Mouse (Mus musculus): ENCODE data around the gene Fads3. TPM values are rescaled to one million over a fixed set of nuclear protein-coding genes. Genes with fewer than 3 reads are reported as not detected.
A peak's percentile ranks its signal among the peaks of the same experiment; 100 is the strongest.

Fads3 gene
- polyA plus RNA-seq, 1 experiment from 2014 or later: 16.5 TPM

DNA sequence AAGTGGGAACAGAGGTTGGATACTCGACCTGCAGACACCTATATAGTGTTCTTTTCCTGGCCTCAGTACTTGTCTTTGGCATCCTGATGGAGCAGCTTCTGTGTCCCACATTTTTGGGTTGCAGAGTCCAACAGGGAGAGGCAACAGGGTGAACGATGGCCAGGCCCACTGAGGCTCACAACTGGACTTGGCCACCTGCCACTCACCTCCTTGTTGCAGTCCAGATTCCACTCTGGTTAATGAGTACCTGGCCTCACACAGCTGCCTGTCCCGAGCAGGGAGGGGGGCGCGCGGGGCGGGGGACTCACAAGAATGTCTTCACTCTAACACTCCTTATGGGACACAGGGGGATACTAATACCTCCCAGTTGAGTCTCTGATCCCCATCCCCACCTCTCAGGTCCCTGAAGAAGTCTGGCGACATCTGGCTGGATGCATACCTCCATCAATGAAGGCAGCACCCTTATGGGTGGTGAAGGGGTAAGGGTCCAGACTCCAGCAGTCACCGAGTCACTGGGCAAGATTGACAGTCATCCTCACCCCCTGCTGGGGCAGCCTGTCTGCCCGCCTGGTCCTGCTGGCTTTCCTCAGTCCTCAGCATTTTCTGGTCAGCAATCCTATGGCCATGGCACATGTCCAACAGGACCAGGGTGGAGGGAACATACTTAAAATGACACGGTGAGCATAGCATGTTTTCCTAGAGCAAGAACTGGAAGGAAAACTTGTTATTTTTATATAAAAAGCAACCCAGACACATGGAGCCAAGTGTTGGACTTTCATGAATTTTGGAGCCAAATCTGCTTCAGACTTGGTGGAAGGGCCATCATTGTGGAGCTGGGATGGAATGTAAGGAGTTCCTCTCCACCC is 16.4 kb downstream of the Fads3 start:
- peaks cover 81% of the 10 kb centered on the region for H3K36me3 ChIP-seq
- H3K4me1 ChIP-seq: peaks cover 21% of the 10 kb centered on the region
- no peak overlapping the region for H3K27ac ChIP-seq
- WGBS: 71% methylated on average over 11 of the region's 11 CpGs
- no peaks in the 10 kb centered on the region for H3K9me3 ChIP-seq
- no peaks in the 10 kb centered on the region for H3K27me3 ChIP-seq (ENCODE audit: insufficient read depth, poor library complexity, severe bottlenecking)
- H3K4me3 ChIP-seq: no peak overlapping the region
- no peak for DNase-seq (ENCODE audit: low spot score)

DNA sequence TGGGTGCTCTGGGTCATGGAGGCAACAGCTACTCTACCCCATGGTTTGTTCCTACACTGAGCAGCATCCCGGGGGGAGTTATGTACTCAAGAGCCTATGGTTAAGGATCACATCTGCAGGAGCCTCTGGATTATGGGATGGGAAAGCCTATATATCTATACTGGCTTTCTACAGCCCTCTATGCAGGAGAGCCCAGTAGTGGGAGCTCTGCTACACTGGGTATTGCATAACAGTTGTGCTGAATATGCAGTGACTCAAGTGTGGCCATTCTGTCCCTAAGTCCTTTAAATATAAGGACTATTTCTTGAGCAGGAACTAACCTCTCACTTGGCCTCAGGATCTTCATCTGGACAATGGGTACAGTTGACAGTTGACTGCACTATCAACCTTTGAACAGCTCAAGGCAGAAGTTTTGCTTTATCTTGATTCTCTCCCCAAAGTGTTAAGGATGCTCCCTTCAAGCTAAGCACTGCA is 17.0 kb downstream of the Fads3 start:
- 79% methylated on average over 1 of the region's 1 CpGs for WGBS
- peaks cover 81% of the 10 kb centered on the region for H3K36me3 ChIP-seq
- no peak for DNase-seq (ENCODE audit: low spot score)
- no peak overlapping the region for H3K4me3 ChIP-seq
- H3K9me3 ChIP-seq: no peaks in the 10 kb centered on the region
- no peaks in the 10 kb centered on the region for H3K27me3 ChIP-seq (ENCODE audit: insufficient read depth, poor library complexity, severe bottlenecking)
- H3K27ac ChIP-seq: no peak overlapping the region
- peaks cover 19% of the 10 kb centered on the region for H3K4me1 ChIP-seq

DNA sequence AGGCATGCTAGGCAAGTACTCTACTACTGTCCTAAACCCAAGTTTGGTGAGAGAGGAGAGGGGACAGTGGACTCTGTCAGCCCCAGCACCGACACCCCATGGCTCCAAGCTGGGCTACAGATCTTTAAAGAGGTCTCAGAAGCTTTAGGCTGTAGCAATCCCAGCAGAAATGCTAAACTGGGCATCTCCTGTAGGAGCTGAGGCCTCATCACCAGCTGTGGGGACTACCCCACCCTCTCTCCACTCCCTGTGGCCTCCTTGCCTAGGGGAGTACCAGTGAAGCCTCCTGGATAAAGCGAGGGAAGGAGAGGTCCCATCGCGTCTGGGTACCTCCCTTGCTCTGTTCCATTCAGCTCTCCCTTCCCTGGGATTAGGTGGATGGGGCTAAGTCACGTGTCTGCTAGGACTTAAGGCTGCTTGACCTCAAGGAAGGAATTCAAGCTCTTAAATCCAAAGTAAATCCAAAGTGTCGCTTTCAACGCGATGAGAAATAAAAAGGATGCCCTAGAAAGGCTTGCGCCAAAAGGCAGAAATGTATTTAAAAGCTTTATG is 17.6 kb downstream of the Fads3 start:
- H3K4me1 ChIP-seq: peaks cover 19% of the 10 kb centered on the region
- H3K27ac ChIP-seq: no peak overlapping the region
- DNase-seq (ENCODE audit: low spot score): no peak
- WGBS: 62% methylated on average over 9 of the region's 9 CpGs
- no peak overlapping the region for H3K4me3 ChIP-seq
- H3K27me3 ChIP-seq (ENCODE audit: insufficient read depth, poor library complexity, severe bottlenecking): no peaks in the 10 kb centered on the region
- no peaks in the 10 kb centered on the region for H3K9me3 ChIP-seq
- H3K36me3 ChIP-seq: peaks cover 81% of the 10 kb centered on the region

DNA sequence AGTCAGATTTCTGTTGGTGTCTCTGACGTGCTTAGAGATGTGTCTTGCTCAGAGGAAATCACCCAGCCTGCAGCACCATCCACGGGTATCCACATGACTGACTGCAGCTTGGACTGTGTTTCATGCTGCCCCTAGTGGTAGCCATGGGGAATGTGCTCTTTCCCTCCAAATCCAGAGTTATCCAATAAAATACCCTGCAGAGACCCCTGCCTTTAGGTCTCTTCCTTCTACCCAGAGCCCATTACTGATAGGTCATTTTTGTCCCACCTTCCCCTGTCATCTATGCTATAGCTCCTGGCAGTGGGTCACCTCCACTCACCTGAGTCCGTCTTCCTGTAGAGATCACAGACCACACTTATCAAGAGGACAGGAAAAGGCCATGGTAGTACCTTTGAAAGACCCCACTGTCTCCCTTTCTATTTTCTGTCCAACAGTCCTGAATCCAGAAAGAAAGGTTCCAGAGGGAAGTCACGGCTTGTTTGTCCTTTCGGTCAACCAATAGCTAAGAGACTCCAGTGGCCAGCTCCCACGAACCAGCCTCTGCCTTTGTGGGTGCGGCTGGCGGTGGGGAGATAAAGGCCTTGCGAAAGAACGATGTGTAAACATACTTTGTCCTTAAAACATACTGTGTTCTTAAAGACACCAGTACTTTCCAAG is 18.7 kb downstream of the Fads3 start:
- Histone ChIP-seq H3K4me3 (no peak overlapping the region), H3K4me1 (peaks cover 19% of the 10 kb centered on the region), H3K27me3 (ENCODE audit: insufficient read depth, poor library complexity, severe bottlenecking) (no peaks in the 10 kb centered on the region), H3K9me3 (no peaks in the 10 kb centered on the region), H3K27ac (peak overlapping the region; percentile 37; the same call in 1 of the 2 replicates), H3K36me3 (peaks cover 81% of the 10 kb centered on the region)
- peak; percentile 83 for DNase-seq (ENCODE audit: low spot score)
- 35% methylated on average over 10 of the region's 10 CpGs for WGBS

DNA sequence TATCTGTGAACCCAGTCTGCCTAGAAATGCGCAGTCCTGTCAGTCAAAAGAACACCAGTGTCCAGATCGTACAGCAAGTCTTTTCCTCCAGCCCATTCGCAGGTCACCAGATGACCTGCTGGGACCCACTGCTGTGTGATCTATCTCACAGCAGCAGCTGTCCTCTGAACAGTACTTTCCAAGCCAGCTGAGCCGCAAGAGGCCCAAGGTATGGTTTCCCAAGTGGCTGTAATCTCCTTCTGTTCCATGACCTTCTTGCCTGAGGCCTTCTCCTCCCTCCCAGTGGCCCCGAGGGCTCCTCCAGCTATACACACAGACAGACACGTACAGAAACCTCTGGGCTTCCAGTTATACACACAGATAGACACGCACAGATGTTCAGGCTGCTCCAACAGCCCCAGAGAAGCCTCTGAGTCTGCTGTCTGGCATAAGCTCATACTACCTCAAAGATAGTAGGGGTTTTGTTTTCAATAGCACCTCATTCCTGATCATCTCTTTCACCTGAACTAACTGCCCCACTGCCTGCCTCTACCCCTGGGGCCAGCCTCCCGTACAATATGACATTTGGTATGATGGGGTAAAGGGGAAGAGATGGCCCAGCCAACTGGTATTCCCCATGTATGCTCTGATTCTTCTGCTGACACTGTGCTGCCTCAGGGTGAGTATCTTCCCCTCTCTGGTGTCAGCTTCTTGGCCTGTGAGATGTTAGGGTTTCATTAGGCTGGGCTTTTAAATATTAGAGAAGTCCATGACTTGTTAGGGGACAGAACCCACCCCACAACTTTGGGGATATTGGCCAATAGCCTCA is 19.6 kb downstream of the Fads3 start:
- Histone ChIP-seq H3K27me3 (ENCODE audit: insufficient read depth, poor library complexity, severe bottlenecking) (no peaks in the 10 kb centered on the region), H3K4me3 (no peak overlapping the region), H3K9me3 (no peaks in the 10 kb centered on the region), H3K36me3 (peaks cover 81% of the 10 kb centered on the region), H3K4me1 (peaks cover 19% of the 10 kb centered on the region), H3K27ac (peak overlapping the region; percentile 53; the same call in 1 of the 2 replicates)
- peak; percentile 84 for DNase-seq (ENCODE audit: low spot score)
- WGBS: 50% methylated on average over 8 of the region's 8 CpGs

DNA sequence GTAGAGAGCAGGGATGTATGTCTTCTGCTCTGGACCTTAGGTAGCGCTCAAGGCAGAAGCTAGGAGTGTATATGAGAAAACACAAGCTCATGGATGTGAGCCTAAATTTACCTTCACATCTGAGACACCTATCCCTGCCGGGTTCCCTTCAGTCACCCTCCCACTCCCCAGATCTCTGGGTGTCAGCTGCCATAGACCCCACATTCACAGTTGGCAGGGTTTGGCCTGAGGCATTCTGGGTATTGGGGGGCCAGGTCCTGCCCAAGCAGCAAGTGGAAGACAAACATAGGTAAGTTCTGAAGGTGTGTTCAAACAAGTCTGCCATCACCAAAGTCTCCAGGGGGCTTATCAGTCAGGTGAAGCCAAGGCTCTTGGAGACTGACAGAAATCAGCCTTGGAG is 20.3 kb downstream of the Fads3 start:
- DNase-seq (ENCODE audit: low spot score): no peak
- Histone ChIP-seq H3K4me3 (no peak overlapping the region), H3K4me1 (peaks cover 16% of the 10 kb centered on the region), H3K9me3 (no peaks in the 10 kb centered on the region), H3K27me3 (ENCODE audit: insufficient read depth, poor library complexity, severe bottlenecking) (no peaks in the 10 kb centered on the region), H3K36me3 (peaks cover 81% of the 10 kb centered on the region), H3K27ac (no peak overlapping the region)
- WGBS: 92% methylated on average over 2 of the region's 2 CpGs

DNA sequence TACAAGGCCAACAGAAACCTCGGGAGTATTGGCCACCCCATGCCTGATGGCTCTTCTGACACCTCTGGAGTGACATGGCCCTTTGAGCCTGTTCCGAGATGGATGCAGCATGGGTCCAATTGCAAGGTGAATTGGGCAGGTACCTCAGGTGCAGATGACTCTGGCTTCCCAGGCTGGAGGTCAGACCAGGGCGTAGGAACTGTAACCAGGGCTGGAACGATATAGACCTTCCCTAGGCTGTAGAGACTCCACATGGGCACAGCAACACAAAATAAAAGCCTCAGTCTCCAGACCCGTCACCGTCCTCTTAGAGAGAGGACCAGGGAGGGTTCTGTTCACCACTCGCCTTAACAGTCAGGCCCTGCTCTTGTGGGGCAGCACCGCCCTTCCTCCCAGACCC is 20.9 kb downstream of the Fads3 start:
- no peak overlapping the region for H3K4me3 ChIP-seq
- H3K4me1 ChIP-seq: peaks cover 16% of the 10 kb centered on the region
- WGBS: 86% methylated on average over 8 of the region's 8 CpGs
- no peaks in the 10 kb centered on the region for H3K27me3 ChIP-seq (ENCODE audit: insufficient read depth, poor library complexity, severe bottlenecking)
- no peaks in the 10 kb centered on the region for H3K9me3 ChIP-seq
- DNase-seq (ENCODE audit: low spot score): no peak
- peaks cover 81% of the 10 kb centered on the region for H3K36me3 ChIP-seq
- no peak overlapping the region for H3K27ac ChIP-seq

DNA sequence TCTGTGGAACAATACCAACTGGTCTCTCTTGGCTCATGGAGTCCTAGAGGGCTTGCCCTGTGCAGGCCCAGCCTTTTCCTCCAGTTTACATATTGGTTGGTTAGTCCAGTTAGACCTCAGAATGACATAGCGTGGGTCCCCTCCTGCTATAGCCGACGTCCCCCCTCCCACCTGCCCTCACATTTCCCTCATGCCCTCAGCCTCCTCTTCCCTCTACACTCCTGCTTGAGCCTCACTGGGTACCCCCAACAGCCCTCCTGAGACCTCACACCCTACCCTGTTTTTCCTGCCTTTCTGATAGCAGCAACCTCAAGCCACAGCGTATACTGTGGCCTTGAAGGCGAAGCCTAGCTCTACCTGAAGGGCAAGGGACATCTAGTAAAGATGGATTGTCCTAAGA is 21.5 kb downstream of the Fads3 start:
- no peak overlapping the region for H3K4me3 ChIP-seq
- DNase-seq (ENCODE audit: low spot score): no peak
- no peaks in the 10 kb centered on the region for H3K27me3 ChIP-seq (ENCODE audit: insufficient read depth, poor library complexity, severe bottlenecking)
- peaks cover 16% of the 10 kb centered on the region for H3K4me1 ChIP-seq
- 92% methylated on average over 5 of the region's 5 CpGs for WGBS
- H3K27ac ChIP-seq: no peak overlapping the region
- peaks cover 81% of the 10 kb centered on the region for H3K36me3 ChIP-seq
- H3K9me3 ChIP-seq: no peaks in the 10 kb centered on the region

DNA sequence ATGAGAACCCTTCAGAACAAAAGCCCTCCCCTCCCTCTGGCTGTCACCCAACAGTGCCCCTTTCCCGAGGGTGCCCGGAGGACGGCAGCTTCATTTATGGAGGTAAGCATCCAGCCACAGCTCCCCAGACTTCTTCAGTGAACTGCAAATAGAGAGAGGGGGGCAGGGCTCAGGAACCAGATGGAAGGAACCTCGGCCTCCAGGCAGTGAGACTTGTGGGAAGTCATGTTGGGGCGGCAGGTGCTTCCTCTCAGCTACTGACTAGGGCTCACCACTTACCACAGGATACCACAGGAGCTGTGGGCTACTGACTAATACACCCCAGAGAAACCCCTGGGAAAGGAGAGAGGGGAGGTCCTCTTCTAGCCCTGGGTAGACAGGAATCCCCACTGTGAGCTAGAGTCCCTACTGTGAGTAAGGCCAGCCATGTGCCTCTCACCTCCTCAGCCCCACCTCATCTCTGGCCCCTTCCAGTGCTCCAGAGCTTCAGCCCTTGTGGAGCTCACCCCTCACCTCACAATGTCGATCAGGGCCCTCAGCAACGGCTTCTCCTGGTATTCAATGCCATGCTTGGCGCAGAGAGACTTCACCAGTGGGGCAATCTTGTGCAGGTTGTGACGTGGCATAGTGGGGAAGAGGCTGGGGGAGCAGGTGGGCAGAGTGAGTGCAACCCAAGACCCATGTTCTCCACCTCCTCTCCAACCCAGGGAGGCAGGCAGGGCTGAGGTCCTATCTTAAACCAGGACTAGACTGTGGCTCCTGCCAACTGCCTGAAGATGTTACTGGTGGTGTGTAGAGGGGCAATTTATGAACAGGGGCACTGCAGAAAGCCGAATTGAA is 23.0 kb downstream of the Fads3 start:
- 90% methylated on average over 10 of the region's 10 CpGs for WGBS
- no peak overlapping the region for H3K27ac ChIP-seq
- H3K36me3 ChIP-seq: peaks cover 87% of the 10 kb centered on the region

DNA sequence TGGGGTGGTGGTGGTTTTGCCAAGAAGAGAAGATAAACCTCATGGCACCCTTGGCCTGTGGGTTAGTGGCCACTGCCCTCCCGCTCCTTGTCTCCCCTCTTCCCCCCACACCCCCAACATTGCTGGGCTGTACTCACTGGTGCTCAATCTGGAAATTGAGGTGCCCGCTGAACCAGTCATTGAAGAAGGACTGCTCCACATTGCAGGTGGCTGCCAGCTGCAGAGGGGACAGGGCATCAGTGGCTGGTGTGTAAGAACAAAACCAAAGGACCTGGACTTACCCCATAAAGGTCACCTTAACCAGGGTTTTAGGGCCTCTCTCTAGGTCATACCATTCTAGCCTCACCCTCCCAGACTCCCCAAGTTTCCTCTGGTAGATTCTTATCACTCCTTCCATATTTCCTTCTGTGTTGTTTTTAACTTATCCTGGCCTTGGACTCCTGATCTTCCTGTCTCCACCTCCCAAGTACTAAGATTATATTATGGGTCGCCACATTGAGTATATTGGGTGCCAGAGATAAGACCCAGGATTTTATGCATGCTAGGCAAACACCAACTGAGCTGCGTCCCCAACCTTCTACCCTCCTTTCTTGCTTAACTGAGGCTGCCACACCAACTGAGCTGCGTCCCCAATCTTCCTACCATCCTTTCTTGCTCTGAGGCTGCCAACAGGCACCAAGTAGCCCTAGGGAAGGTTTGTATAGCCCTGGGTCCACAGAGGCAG is 24.3 kb downstream of the Fads3 start:
- H3K27ac ChIP-seq: no peak overlapping the region

More for the DNA sequence above, 23.0 kb downstream of the Fads3 start:
- no peak overlapping the region for H3K4me3 ChIP-seq
- H3K9me3 ChIP-seq: no peaks in the 10 kb centered on the region
- no peak for DNase-seq (ENCODE audit: low spot score)
- H3K27me3 ChIP-seq (ENCODE audit: insufficient read depth, poor library complexity, severe bottlenecking): no peaks in the 10 kb centered on the region
- H3K4me1 ChIP-seq: peaks cover 16% of the 10 kb centered on the region

DNA sequence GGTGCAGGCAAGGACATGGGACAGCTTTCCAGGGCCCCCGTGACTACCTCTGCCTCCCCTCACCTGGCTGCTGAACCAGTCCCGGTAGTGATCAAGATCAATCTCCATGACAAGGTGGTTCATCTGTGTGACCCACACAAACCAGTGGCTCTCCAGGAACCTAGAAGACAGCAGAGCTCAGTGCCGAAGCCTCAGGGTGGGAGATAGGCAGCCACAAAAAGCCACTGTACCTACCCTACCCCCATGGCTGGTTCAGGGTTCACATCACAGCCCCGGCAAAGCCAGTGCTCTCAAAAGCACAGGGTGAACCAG is 24.8 kb downstream of the Fads3 start:
- WGBS: 91% methylated on average over 4 of the region's 4 CpGs
- no peak for DNase-seq (ENCODE audit: low spot score)
- H3K4me3 ChIP-seq: no peak overlapping the region
- no peaks in the 10 kb centered on the region for H3K9me3 ChIP-seq
- H3K27ac ChIP-seq: no peak overlapping the region
- peaks cover 2% of the 10 kb centered on the region for H3K4me1 ChIP-seq
- H3K36me3 ChIP-seq: peaks cover 99% of the 10 kb centered on the region
- H3K27me3 ChIP-seq (ENCODE audit: insufficient read depth, poor library complexity, severe bottlenecking): no peaks in the 10 kb centered on the region

More for the DNA sequence above, 24.3 kb downstream of the Fads3 start:
- no peak for DNase-seq (ENCODE audit: low spot score)
- Histone ChIP-seq H3K27me3 (ENCODE audit: insufficient read depth, poor library complexity, severe bottlenecking) (no peaks in the 10 kb centered on the region), H3K4me1 (peaks cover 6% of the 10 kb centered on the region), H3K9me3 (no peaks in the 10 kb centered on the region), H3K36me3 (peaks cover 99% of the 10 kb centered on the region), H3K4me3 (no peak overlapping the region)
- 86% methylated on average over 5 of the region's 5 CpGs for WGBS
